Comparison of ENCODE assay signal across 25 mouse cellular contexts in genomic region chr6:54061375-54061774, GRCm38 (mm10). TPM values are rescaled to one million over a fixed set of nuclear protein-coding genes. Genes with fewer than 3 reads are reported as not detected.
A peak's percentile ranks its signal among the peaks of the same experiment; 100 is the strongest.
DNase-seq lines count a peak whose midpoint lies in the region; ATAC-seq and TF ChIP-seq lines count a peak whose summit lies in the region.
"Had no signal": no experiment of that assay in that cellular context is flagged by ENCODE, and none has a peak within 500 bp of the region (broad histone marks: within the 10 kb centered on the region; RNA-seq: fewer than 3 reads in every experiment).

No protein-coding gene starts in this region.

- H3K4me1 ChIP-seq in cerebellum, adult 2 months (ENCODE audit: control insufficient read depth, insufficient read depth, low read length), result peaks cover 42% of the 10 kb centered on the region
- H3K4me1 ChIP-seq in heart, embryonic 13.5 days, result peaks cover 48% of the 10 kb centered on the region
- peaks cover 12% of the 10 kb centered on the region for H3K4me1 ChIP-seq in heart, embryonic 11.5 days (ENCODE audit: control insufficient read depth, insufficient read depth, low read length)
- peaks cover 28% of the 10 kb centered on the region for H3K4me1 ChIP-seq in kidney, embryonic 15.5 days
- H3K4me1 ChIP-seq in midbrain, embryonic 14.5 days (ENCODE audit: control insufficient read depth, insufficient read depth, low read length), result 0 out of 2 replicates have a peak, but pooled peaks cover 11% of the 10 kb centered on the region
- H3K4me1 ChIP-seq in midbrain, embryonic 11.5 days (ENCODE audit: control insufficient read depth, insufficient read depth, low read length), result no peaks in the 10 kb centered on the region
- H3K4me1 ChIP-seq: embryonic facial prominence, embryonic 15.5 days had no signal

- TF ChIP-seq POLR2A in cerebellum, adult 2 months (IDR thresholded peaks at IDR 0.05; ENCODE audit: borderline replicate concordance, insufficient read depth, low read length), result no peak

- 5% methylated on average over 9 of the region's 9 CpGs for WGBS in cerebellum, adult 2 months
- WGBS in heart, embryonic 13.5 days, result 37% methylated on average over 9 of the region's 9 CpGs
- WGBS in heart, embryonic 11.5 days (ENCODE audit: insufficient replicate concordance), result 43% methylated on average over 9 of the region's 9 CpGs
- 25% methylated on average over 9 of the region's 9 CpGs for WGBS in kidney, embryonic 15.5 days
- whole genome bisulfite sequencing in midbrain, embryonic 14.5 days, result 30% methylated on average over 9 of the region's 9 CpGs
- 69% methylated on average over 9 of the region's 9 CpGs for WGBS in midbrain, embryonic 11.5 days

- ATAC-seq in heart, embryonic 13.5 days (ENCODE audit: extremely low read depth, insufficient number of reproducible peaks, low FRiP score, low TSS enrichment), result no peak
- ATAC-seq in heart, embryonic 11.5 days (replicated peaks; ENCODE audit: insufficient number of reproducible peaks, low FRiP score, low TSS enrichment), result no peak
- no peak for ATAC-seq in kidney, embryonic 15.5 days (replicated peaks; ENCODE audit: low FRiP score)
- ATAC-seq in midbrain, embryonic 14.5 days (ENCODE audit: low FRiP score, low TSS enrichment), result no peak
- no peak for ATAC-seq in midbrain, embryonic 11.5 days (ENCODE audit: low FRiP score)
- ATAC-seq: activated CD4-positive, CD25-positive, alpha-beta regulatory T cell, adult 4 months; intestine, postnatal 0 days; liver, postnatal 0 days had no signal

- peak overlapping the region; percentile 63 for H3K27ac ChIP-seq in cerebellum, adult 2 months (ENCODE audit: insufficient read depth, low read length)
- H3K27ac ChIP-seq in heart, embryonic 13.5 days (replicated peaks), result no peak overlapping the region
- no peak overlapping the region for H3K27ac ChIP-seq in heart, embryonic 11.5 days (ENCODE audit: low read depth, low read length)
- H3K27ac ChIP-seq in kidney, embryonic 15.5 days, result peak overlapping the region; percentile 50
- H3K27ac ChIP-seq in midbrain, embryonic 14.5 days (replicated peaks; ENCODE audit: low read depth, low read length), result no peak overlapping the region
- H3K27ac ChIP-seq in midbrain, embryonic 11.5 days (ENCODE audit: low read depth, low read length), result no peak overlapping the region
- H3K27ac ChIP-seq: embryonic facial prominence, embryonic 15.5 days; gastrocnemius, adult 2 months; heart, embryonic 10.5 days; layer of hippocampus, adult 2 months; limb, embryonic 12.5 days had no signal

- no peaks in the 10 kb centered on the region for H3K36me3 ChIP-seq in heart, embryonic 13.5 days
- no peaks in the 10 kb centered on the region for H3K36me3 ChIP-seq in heart, embryonic 11.5 days (ENCODE audit: control insufficient read depth, insufficient read depth, low read length)
- no peaks in the 10 kb centered on the region for H3K36me3 ChIP-seq in kidney, embryonic 15.5 days
- H3K36me3 ChIP-seq in midbrain, embryonic 14.5 days (ENCODE audit: control insufficient read depth, insufficient read depth, low read length), result no peaks in the 10 kb centered on the region
- no peaks in the 10 kb centered on the region for H3K36me3 ChIP-seq in midbrain, embryonic 11.5 days (ENCODE audit: control insufficient read depth, insufficient read depth, low read length)
- H3K36me3 ChIP-seq: embryonic facial prominence, embryonic 15.5 days; heart, embryonic 10.5 days; limb, embryonic 12.5 days had no signal

- H3K9me3 ChIP-seq in heart, embryonic 13.5 days, result no peaks in the 10 kb centered on the region
- no peaks in the 10 kb centered on the region for H3K9me3 ChIP-seq in heart, embryonic 11.5 days (replicated peaks; ENCODE audit: control insufficient read depth, low read length)
- H3K9me3 ChIP-seq in kidney, embryonic 15.5 days (replicated peaks), result no peaks in the 10 kb centered on the region
- no peaks in the 10 kb centered on the region for H3K9me3 ChIP-seq in midbrain, embryonic 14.5 days (ENCODE audit: control insufficient read depth, low read length)
- H3K9me3 ChIP-seq in midbrain, embryonic 11.5 days (ENCODE audit: control insufficient read depth, low read length), result no peaks in the 10 kb centered on the region
- H3K9me3 ChIP-seq: embryonic facial prominence, embryonic 15.5 days; heart, embryonic 10.5 days; limb, embryonic 12.5 days; megakaryocyte, embryonic 14.5 days had no signal

- no peak for DNase-seq in cerebellum, adult 2 months
- no peak for DNase-seq in cerebellum, postnatal 36 days
- no peak for DNase-seq in kidney, adult 11 months
- DNase-seq in midbrain, embryonic 14.5 days, result peak; percentile 57
- DNase-seq in midbrain, embryonic 11.5 days (ENCODE audit: low spot score, missing footprints), result no peak
- DNase-seq: adrenal gland, adult 8-10 months; cerebellum, adult 18-20 months; cerebellum, postnatal 25 days; embryo, embryonic 11 days; gastrocnemius, adult 2 months; heart, postnatal 14 days; kidney, postnatal 14 days; liver, postnatal 0 days; thymus, postnatal 14 days had no signal

- peak overlapping the region; percentile 19 for H3K4me3 ChIP-seq in cerebellum, adult 2 months (replicated peaks; ENCODE audit: insufficient read depth, low read depth, low read length)
- H3K4me3 ChIP-seq in heart, embryonic 13.5 days, result no peak overlapping the region
- no peak overlapping the region for H3K4me3 ChIP-seq in heart, embryonic 11.5 days (ENCODE audit: low read depth, low read length)
- H3K4me3 ChIP-seq in kidney, embryonic 15.5 days (replicated peaks), result no peak overlapping the region
- H3K4me3 ChIP-seq in midbrain, embryonic 14.5 days (replicated peaks; ENCODE audit: low read depth, low read length), result no peak overlapping the region
- H3K4me3 ChIP-seq in midbrain, embryonic 11.5 days (ENCODE audit: low read depth, low read length), result no peak overlapping the region
- H3K4me3 ChIP-seq: embryonic facial prominence, embryonic 15.5 days; gastrocnemius, adult 2 months; heart, embryonic 10.5 days; layer of hippocampus, adult 2 months; limb, embryonic 12.5 days; megakaryocyte, embryonic 14.5 days had no signal

- TF ChIP-seq CTCF in cerebellum, adult 2 months (IDR thresholded peaks at IDR 0.05; ENCODE audit: borderline replicate concordance, insufficient read depth, low read depth, low read length), result no peak

- H3K9ac ChIP-seq in heart, embryonic 13.5 days, result no peak overlapping the region
- no peak overlapping the region for H3K9ac ChIP-seq in heart, embryonic 11.5 days (ENCODE audit: low read depth, low read length)
- no peak overlapping the region for H3K9ac ChIP-seq in kidney, embryonic 15.5 days
- H3K9ac ChIP-seq in midbrain, embryonic 14.5 days (replicated peaks; ENCODE audit: low read length), result no peak overlapping the region
- no peak overlapping the region for H3K9ac ChIP-seq in midbrain, embryonic 11.5 days (ENCODE audit: low read length)
- H3K9ac ChIP-seq: embryonic facial prominence, embryonic 15.5 days; limb, embryonic 12.5 days; liver, postnatal 0 days had no signal

- H3K27me3 ChIP-seq in cerebellum, adult 2 months (ENCODE audit: control insufficient read depth, insufficient read depth, low read length), result no peaks in the 10 kb centered on the region
- H3K27me3 ChIP-seq in heart, embryonic 13.5 days (replicated peaks), result no peaks in the 10 kb centered on the region
- H3K27me3 ChIP-seq in heart, embryonic 11.5 days (ENCODE audit: control insufficient read depth, insufficient read depth, low read length), result no peaks in the 10 kb centered on the region
- H3K27me3 ChIP-seq in kidney, embryonic 15.5 days, result 0 out of 2 replicates have a peak, but pooled peaks cover 8% of the 10 kb centered on the region
- H3K27me3 ChIP-seq in midbrain, embryonic 14.5 days (ENCODE audit: control insufficient read depth, insufficient read depth, low read length), result no peaks in the 10 kb centered on the region
- H3K27me3 ChIP-seq in midbrain, embryonic 11.5 days (ENCODE audit: control insufficient read depth, insufficient read depth, low read length), result no peaks in the 10 kb centered on the region
- H3K27me3 ChIP-seq: embryonic facial prominence, embryonic 15.5 days; limb, embryonic 12.5 days; megakaryocyte, embryonic 14.5 days had no signal

- H3K4me2 ChIP-seq in heart, embryonic 13.5 days, result peak overlapping the region; percentile 5; the same call in 1 of the 2 replicates
- no peak overlapping the region for H3K4me2 ChIP-seq in heart, embryonic 11.5 days
- H3K4me2 ChIP-seq in kidney, embryonic 15.5 days, result no peak overlapping the region
- H3K4me2 ChIP-seq in midbrain, embryonic 14.5 days (ENCODE audit: low read length), result no peak overlapping the region
- H3K4me2 ChIP-seq in midbrain, embryonic 11.5 days, result no peak overlapping the region
- H3K4me2 ChIP-seq: embryonic facial prominence, embryonic 15.5 days; limb, embryonic 12.5 days; liver, embryonic 11.5 days had no signal

RNA-seq across cellular contexts. Expression of gene Chn2, which starts 22.0 kb away (rescaled TPM):
- 574 and 684 TPM in 2 replicates for polyA plus RNA-seq in cerebellum, adult 2 months (2012; rRNA removed)
- 8.7 and 9.1 TPM in 2 replicates for polyA plus RNA-seq in heart, embryonic 13.5 days (2015; fragmentation: Nextera tagmentation; extraction: Ambion mirVana)
- 5.9 and 6.2 TPM in 2 replicates for polyA plus RNA-seq in heart, embryonic 11.5 days (2014; fragmentation: Nextera tagmentation; extraction: Ambion mirVana)
- polyA plus RNA-seq in kidney, embryonic 15.5 days (2015; fragmentation: Nextera tagmentation; extraction: Ambion mirVana), result 15.5 and 16.8 TPM in 2 replicates
- polyA plus RNA-seq in midbrain, embryonic 14.5 days (2014; fragmentation: Nextera tagmentation; extraction: Ambion mirVana), result 32.4 and 40.6 TPM in 2 replicates
- 23.2 and 26.0 TPM in 2 replicates for polyA plus RNA-seq in midbrain, embryonic 11.5 days (2014; fragmentation: Nextera tagmentation; extraction: Ambion mirVana)

Comparison
In these comparisons a context has a peak if more than half of its experiments do, and no peak if none do; other contexts are left out.
1. H3K27ac ChIP-seq: peak in cerebellum, adult 2 months (single experiment) and kidney, embryonic 15.5 days (single experiment); none in heart, embryonic 13.5 days (single experiment), heart, embryonic 11.5 days (single experiment), midbrain, embryonic 14.5 days (single experiment) and midbrain, embryonic 11.5 days (single experiment).
2. RNA of gene Chn2, which starts 22.0 kb away (polyA plus RNA-seq): 574 to 684 TPM in cerebellum, adult 2 months; 32.4 to 40.6 TPM in midbrain, embryonic 14.5 days, 23.2 to 26.0 TPM in midbrain, embryonic 11.5 days, 15.5 to 16.8 TPM in kidney, embryonic 15.5 days, 8.7 to 9.1 TPM in heart, embryonic 13.5 days and 5.9 to 6.2 TPM in heart, embryonic 11.5 days; every median in the first group is over 10 times any median in the second.